Mouse (Mus musculus): Measurements from ENCODE around the gene Prdm10.

Gene Prdm10

GRCm38 (mm10) chr9:31300525-31300924, 20.2 kb downstream of the Prdm10 start:
- in situ Hi-C loops (cut with MboI; ENCODE audit: unreplicated experiment in 2 of 2): no loop called here

GRCm38 (mm10) chr9:31301107-31301506, 20.8 kb downstream of the Prdm10 start:
- in situ Hi-C loops (cut with MboI; ENCODE audit: unreplicated experiment in 2 of 2): no loop called here

GRCm38 (mm10) chr9:31301526-31302311, 21.4 kb downstream of the Prdm10 start:
- in situ Hi-C loops (cut with MboI; ENCODE audit: unreplicated experiment in 2 of 2): no loop called here

GRCm38 (mm10) chr9:31304358-31304757, 24.0 kb downstream of the Prdm10 start:
- in situ Hi-C loops (cut with MboI; ENCODE audit: unreplicated experiment in 2 of 2): no loop called here

- in situ Hi-C loops (cut with MboI; ENCODE audit: unreplicated experiment in 2 of 2): no loop called here
Measured at GRCm38 (mm10) chr9:31305117-31305516, 24.8 kb downstream of the Prdm10 start.

GRCm38 (mm10) chr9:31305807-31306206, 25.5 kb downstream of the Prdm10 start:
- in situ Hi-C loops (cut with MboI; ENCODE audit: unreplicated experiment in 2 of 2): no loop called here

GRCm38 (mm10) chr9:31307232-31307631, 26.9 kb downstream of the Prdm10 start:
- in situ Hi-C loops (cut with MboI; ENCODE audit: unreplicated experiment in 2 of 2): no loop called here

GRCm38 (mm10) chr9:31309041-31309440, 28.7 kb downstream of the Prdm10 start:
- in situ Hi-C loops (cut with MboI; ENCODE audit: unreplicated experiment in 2 of 2): no loop called here

GRCm38 (mm10) chr9:31310662-31311061, 30.3 kb downstream of the Prdm10 start:
- in situ Hi-C loops (cut with MboI; ENCODE audit: unreplicated experiment in 2 of 2): no loop called here

- in situ Hi-C loops (cut with MboI; ENCODE audit: unreplicated experiment in 2 of 2): no loop called here
Measured at GRCm38 (mm10) chr9:31313876-31314275, 33.5 kb downstream of the Prdm10 start.

- in situ Hi-C loops (cut with MboI; ENCODE audit: unreplicated experiment in 2 of 2): no loop called here
Measured at GRCm38 (mm10) chr9:31315983-31316382, 35.6 kb downstream of the Prdm10 start.

GRCm38 (mm10) chr9:31318956-31319355, 38.6 kb downstream of the Prdm10 start:
- in situ Hi-C loops (cut with MboI; ENCODE audit: unreplicated experiment in 2 of 2): no loop called here

GRCm38 (mm10) chr9:31320734-31321133, 40.4 kb downstream of the Prdm10 start:
- in situ Hi-C loops (cut with MboI; ENCODE audit: unreplicated experiment in 2 of 2): no loop called here

- in situ Hi-C loops (cut with MboI; ENCODE audit: unreplicated experiment in 2 of 2): no loop called here
Measured at GRCm38 (mm10) chr9:31321526-31321925, 41.2 kb downstream of the Prdm10 start.

GRCm38 (mm10) chr9:31322090-31322489, 41.8 kb downstream of the Prdm10 start:
- in situ Hi-C loops (cut with MboI; ENCODE audit: unreplicated experiment in 2 of 2): no loop called here

- in situ Hi-C loops (cut with MboI; ENCODE audit: unreplicated experiment in 2 of 2): no loop called here
Measured at GRCm38 (mm10) chr9:31330816-31331215, 50.5 kb downstream of the Prdm10 start.

GRCm38 (mm10) chr9:31331246-31331645, 50.9 kb downstream of the Prdm10 start:
- in situ Hi-C loops (cut with MboI; ENCODE audit: unreplicated experiment in 2 of 2): no loop called here

- in situ Hi-C loops (cut with MboI; ENCODE audit: unreplicated experiment in 2 of 2): no loop called here
Measured at GRCm38 (mm10) chr9:31331906-31332305, 51.6 kb downstream of the Prdm10 start.

GRCm38 (mm10) chr9:31332826-31333225, 52.5 kb downstream of the Prdm10 start:
- in situ Hi-C loops (cut with MboI; ENCODE audit: unreplicated experiment in 2 of 2): no loop called here

GRCm38 (mm10) chr9:31334991-31335390, 54.7 kb downstream of the Prdm10 start:
- in situ Hi-C loops (cut with MboI; ENCODE audit: unreplicated experiment in 2 of 2): no loop called here

GRCm38 (mm10) chr9:31344289-31344831, 64.0 kb downstream of the Prdm10 start:
- in situ Hi-C loops (cut with MboI; ENCODE audit: unreplicated experiment in 2 of 2): loop anchor here in 1 of 2 experiments (10.0 kb wide), 2 partner anchors 200 to 870 kb away; no protein-coding TSS in a partner anchor

- in situ Hi-C loops (cut with MboI; ENCODE audit: unreplicated experiment in 2 of 2): loop anchor here (5.0 to 10.0 kb wide), 4 partner anchors 184 to 872 kb away; no protein-coding TSS in a partner anchor
Measured at GRCm38 (mm10) chr9:31346575-31347080, 66.3 kb downstream of the Prdm10 start.

Measured in v-Abl transformed pro-B cells (cell line).